Mouse (Mus musculus) urinary bladder, postnatal 36 days (tissue): ENCODE measurements around the gene Cd70.
"Not testable (repeated sequence)": the region's sequence is repeated elsewhere in the genome, so short reads cannot be mapped to it uniquely, and the experiment has no call there.

ENCODE experiments used
- DNase-seq, 2 experiments: peaks; one replicate each; pipeline ENCODE4 v3.0.0; 2022; ENCODE audit warnings: low spot score in 2 of 2, mixed read lengths in 1 of 2

The Cd70 gene

GRCm38 (mm10) chr17:57134693-57135092 is 14.9 kb downstream of the Cd70 start:
- no peak for DNase-seq

DNA sequence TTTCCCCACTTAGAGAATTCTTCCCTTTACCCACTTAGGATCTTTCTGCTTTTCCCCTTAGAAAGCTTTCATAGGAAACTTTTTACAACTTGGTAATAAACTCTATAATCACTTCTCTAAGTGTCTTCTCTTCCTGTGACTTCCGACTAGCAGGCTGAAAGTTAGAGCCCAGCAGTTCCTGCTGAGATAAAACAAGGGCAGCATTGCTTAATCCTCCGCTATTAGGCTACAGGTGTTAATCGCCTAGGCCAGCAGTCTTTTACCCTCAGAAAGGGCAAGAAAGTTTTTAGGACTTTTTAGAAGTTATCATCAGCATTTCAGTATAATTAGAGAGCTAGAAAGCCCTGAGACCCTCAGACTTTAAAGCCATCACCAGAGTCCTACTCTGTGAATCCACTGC is 15.6 kb downstream of the Cd70 start:
- DNase-seq, result not testable (repeated sequence)

DNA sequence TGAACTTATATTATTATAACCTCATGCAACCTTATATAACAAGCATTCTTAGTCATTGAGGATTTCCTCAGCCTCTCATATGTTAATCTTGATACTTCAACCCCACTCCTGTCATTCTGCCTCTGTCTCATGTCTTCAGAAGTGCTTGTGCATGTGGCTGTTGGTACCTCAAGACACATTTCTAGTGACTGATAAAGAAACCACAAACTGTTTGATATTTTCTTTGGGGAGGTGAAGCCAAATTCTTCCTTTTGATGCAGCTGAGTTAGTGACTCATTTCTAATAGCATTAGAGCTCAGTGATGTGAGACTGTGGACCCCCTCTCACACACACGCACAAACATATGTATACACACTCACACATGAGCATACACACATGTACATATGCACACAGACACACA is 17.8 kb downstream of the Cd70 start:
- no peak for DNase-seq

- no peak for DNase-seq
Observed at GRCm38 (mm10) chr17:57125853-57126622, 23.5 kb downstream of the Cd70 start.

- DNase-seq, result no peak
Observed at GRCm38 (mm10) chr17:57124792-57125191, 24.8 kb downstream of the Cd70 start.

GRCm38 (mm10) chr17:57123192-57124118 is 26.1 kb downstream of the Cd70 start:
- no peak for DNase-seq

DNA sequence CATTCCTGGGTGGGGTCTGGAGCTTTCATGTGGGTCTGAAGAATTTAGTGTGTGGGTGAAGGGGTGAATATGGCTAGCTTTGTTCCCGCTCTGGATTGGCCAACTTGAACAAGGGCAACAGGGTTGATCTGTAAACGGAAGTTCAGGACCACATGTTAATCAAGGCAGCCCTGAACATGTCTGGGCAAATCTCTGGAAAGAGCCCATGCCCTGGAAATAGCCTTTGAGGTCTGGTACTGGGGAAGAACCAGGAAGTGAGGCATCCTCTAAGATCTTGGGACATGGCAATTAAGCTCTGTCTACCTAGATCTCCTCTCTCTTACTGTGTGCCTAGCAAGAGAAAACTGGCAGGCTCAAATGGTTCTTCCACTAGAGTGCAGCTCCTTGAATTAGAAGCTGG is 27.7 kb downstream of the Cd70 start:
- DNase-seq, result no peak

DNA sequence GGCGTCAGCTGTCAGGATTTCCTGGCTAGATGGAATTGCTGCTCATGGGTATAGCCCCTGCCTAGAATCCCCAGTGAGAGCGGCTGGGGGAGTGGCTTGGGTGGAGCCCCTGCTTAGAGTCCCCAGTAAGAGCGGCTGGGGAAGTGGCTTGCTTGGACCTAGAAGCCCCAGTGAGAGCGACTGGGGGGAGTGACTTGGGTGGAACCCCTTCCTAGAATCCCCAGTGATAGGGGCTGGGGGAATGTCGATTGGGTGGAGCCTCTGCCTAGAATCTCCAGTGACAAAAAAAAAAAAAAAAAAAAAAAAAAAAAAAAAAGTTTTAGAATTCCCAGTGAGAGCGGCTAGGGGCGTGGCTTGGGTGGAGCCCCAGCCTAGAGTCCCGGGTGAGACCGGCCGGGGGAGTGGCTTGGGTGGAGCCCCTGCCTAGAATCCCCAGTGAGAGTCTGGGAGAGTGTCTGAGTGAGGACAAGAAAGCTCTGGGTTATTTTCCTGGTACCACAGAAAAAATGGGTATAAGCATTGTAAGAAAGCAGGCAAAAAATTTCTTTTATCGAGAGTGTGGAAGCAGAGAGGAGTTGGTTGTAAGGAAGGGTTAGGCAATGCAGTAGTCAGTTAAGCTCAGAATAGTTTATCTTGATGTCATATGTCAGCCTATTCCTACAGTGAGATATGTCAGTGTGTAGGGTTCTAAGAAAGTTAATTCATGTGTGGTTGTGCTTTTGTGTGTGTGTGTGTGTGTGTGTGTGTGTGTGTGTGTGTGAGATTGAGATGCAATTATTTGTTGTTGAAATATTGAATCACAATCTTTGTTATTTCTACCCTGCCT is 30.8 kb downstream of the Cd70 start:
- DNase-seq, result peak in 1 of 2 experiments; percentile 29

DNA sequence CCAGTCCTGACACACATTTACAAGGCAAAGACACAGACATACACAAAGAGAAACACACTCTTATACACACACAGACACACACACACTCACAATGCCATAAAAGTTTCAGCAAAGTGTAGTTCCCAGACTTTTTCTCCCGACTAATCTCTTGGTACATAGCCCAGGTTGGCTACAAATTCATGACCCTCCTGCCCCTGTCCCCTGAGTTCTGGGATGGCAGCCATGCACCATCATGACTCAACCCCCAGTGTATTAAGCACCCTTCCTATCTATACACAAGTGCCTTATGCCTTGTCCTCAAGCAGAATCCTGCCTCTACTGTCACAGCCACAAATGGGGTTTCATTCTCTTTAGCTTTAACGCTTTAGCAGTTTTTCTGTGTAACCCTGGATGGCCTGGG is 32.8 kb downstream of the Cd70 start:
- DNase-seq, result no peak

- no peak for DNase-seq
Observed at GRCm38 (mm10) chr17:57112768-57113474, 36.7 kb downstream of the Cd70 start.

DNA sequence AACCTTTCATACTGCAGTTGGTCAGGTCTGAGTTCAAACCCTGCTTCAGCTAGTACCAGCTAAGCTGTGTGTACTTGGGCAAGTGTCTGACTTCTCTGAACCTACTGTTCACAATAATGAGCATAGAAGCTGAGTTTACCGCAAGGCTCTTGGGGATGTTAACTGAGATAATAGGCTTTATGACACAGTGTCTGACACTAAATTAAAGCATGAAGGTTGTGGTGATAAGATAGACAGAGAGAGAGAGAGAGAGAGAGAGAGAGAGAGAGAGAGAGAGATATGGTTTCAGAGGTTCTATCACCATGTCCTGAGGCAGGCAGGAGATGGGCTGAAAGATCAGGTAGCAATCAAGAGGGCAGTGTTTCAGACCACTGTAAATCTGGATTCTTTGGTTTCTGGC is 39.6 kb downstream of the Cd70 start:
- DNase-seq, result no peak

DNA sequence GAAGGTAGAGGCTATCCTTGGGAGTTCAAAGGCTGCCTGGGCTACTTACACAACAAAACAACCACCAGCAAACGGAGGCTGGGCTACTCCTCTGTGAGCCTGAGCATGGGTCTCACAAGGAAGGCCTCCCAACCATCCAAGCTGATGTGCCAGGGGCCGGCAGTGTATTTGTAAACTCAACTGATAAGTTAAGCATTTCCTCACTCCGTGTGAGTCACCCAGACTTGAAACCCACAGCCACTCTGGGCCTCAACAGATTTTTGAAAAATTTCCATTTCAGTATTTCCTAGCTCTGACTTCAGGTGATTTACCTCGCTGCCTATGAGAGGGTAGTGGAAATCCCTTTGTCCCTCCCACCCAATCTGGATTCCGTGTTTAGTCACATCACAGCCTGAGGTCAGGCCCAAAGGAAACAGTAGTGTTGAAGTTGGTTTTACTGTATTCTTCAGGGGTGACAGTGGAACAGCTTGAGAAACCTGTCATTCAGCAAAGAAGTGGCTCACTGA is 40.9 kb downstream of the Cd70 start:
- no peak for DNase-seq

DNA sequence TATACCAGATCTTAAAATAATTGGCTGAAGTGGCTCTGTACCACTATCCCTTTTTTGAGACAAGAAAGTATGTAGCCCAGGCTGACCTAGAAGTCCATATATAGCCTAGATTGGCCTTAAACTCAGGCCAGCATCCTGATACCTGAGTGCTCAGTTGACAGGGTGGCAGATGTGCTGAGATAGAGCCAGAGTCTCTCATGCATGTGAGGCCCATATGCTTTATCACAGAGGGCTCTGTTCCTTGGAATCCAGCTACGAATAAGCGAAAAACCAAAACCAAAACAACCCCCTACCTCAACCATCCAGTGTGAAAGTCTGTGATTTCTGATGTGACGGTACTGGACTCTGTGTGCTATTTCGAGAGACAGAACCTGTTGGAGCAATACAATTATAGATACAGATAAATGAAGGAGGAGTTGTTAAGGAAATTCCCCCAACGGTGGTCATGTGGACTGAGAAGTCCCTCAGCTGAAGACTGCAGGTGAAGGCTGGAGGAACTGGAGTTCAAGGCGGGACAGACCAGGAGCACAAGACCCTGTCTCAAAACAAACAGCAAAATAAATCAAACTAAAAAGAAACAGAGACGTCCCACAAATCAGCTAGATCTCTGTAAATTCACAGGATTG is 41.4 kb downstream of the Cd70 start:
- no peak for DNase-seq

DNA sequence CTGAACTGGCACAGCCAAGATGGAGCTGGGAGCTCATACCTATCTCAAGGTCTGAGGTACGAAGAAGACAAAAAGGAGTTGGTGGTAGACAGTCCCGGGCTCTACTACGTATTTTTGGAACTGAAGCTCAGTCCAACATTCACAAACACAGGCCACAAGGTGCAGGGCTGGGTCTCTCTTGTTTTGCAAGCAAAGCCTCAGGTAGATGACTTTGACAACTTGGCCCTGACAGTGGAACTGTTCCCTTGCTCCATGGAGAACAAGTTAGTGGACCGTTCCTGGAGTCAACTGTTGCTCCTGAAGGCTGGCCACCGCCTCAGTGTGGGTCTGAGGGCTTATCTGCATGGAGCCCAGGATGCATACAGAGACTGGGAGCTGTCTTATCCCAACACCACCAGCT is 42.5 kb downstream of the Cd70 start:
- DNase-seq, result no peak

DNA sequence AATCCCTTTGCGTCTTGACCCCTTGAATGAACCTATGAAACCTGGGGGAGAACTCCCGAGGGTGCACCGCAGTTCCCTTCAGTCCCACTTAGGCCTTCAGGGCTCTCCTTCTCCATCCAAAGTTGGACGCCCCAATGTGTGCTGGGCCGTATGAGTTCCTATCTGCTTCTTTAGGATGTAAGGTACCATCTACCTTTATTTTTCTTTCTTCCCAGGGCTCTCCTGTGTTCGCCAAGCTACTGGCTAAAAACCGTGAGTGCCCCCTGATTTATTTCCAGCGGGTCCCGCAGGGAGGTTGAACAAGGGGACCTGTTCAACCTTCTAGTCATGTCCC is 43.6 kb downstream of the Cd70 start:
- DNase-seq, result no peak

DNA sequence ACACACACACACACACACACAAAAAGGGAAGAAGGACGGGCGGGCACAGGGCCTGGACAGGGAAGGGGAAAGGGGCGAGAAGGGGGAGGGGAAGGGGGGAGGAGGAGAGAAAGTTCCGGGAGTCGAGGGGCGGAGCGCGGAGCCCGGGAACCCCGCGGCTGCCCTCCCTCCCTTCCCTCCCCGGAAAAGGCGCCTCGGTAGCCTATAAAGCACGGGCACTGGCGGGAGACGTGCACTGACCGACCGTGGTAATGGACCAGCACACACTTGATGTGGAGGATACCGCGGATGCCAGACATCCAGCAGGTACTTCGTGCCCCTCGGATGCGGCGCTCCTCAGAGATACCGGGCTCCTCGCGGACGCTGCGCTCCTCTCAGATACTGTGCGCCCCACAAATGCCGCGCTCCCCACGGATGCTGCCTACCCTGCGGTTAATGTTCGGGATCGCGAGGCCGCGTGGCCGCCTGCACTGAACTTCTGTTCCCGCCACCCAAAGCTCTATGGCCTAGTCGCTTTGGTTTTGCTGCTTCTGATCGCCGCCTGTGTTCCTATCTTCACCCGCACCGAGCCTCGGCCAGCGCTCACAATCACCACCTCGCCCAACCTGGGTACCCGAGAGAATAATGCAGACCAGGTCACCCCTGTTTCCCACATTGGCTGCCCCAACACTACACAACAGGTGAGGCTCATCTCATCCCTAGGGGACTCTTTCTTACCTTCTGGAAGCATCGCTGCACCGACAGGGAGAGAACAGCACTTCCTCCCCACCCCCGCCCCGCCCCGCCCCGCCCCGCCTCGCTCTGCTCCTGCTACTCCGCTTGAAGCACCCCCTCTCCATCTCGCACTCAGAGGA is 44.2 kb downstream of the Cd70 start, which contains the start of gene Tnfsf9:
Tnfsf9 (plus strand) TSS at position 145 of the 854 bp plus-strand sequence.
- DNase-seq, result no peak

DNA sequence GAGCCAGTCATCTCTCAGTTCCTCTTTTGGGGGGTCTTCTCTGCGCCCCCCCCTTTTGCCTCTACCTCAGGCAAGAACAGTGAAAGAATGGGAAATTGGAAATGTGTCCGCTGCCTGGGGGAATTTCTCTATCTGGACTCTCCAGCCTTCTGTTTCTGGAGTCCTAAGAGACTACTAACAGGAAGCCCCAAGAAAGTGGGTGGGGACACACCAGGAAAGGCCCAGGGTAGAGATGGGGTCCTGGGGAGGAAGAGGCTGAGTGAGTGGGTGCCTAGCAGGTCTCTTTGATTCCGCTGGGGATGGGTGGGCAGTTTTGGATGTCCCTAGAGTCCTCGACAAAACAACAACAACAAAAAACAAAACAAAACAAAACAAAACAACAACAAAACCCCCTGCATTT is 45.1 kb downstream of the Cd70 start:
- DNase-seq, result no peak

GRCm38 (mm10) chr17:57102276-57102675 is 47.3 kb downstream of the Cd70 start:
- DNase-seq, result no peak

- DNase-seq, result no peak
Observed at GRCm38 (mm10) chr17:57099629-57100325, 49.8 kb downstream of the Cd70 start.
